Mouse (Mus musculus): ENCODE results near the gene Mycbp. TPM values are rescaled to one million over a fixed set of nuclear protein-coding genes. Genes with fewer than 3 reads are reported as not detected.

The Mycbp gene
- polyA plus RNA-seq, 2 experiments = 16.3 to 61.0 TPM

GRCm38 (mm10) chr4:123949649-123950048 is 45.0 kb downstream of the Mycbp start:
- WGBS (ENCODE audit: insufficient replicate concordance) = 61% methylated on average over 10 of the region's 10 CpGs
- no peaks in the 10 kb centered on the region for H3K9me3 ChIP-seq (ENCODE audit: control insufficient read depth, low read length)
- no peaks in the 10 kb centered on the region for H3K27me3 ChIP-seq (ENCODE audit: control insufficient read depth, insufficient read depth, low read length)
- no peak overlapping the region for H3K4me3 ChIP-seq (ENCODE audit: insufficient read depth in 1 of 2, low read depth in 2 of 2, low read length in 2 of 2)
- H3K4me2 ChIP-seq (ENCODE audit: low read depth) = no peak overlapping the region
- TF ChIP-seq CTCF (IDR thresholded peaks at IDR 0.05; ENCODE audit: low read depth) (no peak), EP300 (IDR thresholded peaks at IDR 0.05; ENCODE audit: low read depth) (no peak)
- DNase-seq (ENCODE audit: low read depth in 3 of 3, low spot score in 3 of 3) (no peak), ATAC-seq (ENCODE audit: insufficient read depth) (no peak)
- H3K4me1 ChIP-seq (replicated peaks; ENCODE audit: control insufficient read depth in 2 of 2, insufficient read depth in 2 of 2, low read length in 1 of 2) = no peaks in the 10 kb centered on the region
- H3K27ac ChIP-seq = no peak overlapping the region
- no peaks in the 10 kb centered on the region for H3K36me3 ChIP-seq (replicated peaks; ENCODE audit: control insufficient read depth, insufficient read depth, low read depth)
- no peak overlapping the region for H3K9ac ChIP-seq (replicated peaks)

- Histone ChIP-seq H3K9me3 (ENCODE audit: control insufficient read depth, low read length) (no peaks in the 10 kb centered on the region), H3K9ac (replicated peaks) (no peak overlapping the region), H3K4me1 (replicated peaks; ENCODE audit: control insufficient read depth in 2 of 2, insufficient read depth in 2 of 2, low read length in 1 of 2) (no peaks in the 10 kb centered on the region), H3K27ac (no peak overlapping the region), H3K36me3 (replicated peaks; ENCODE audit: control insufficient read depth, insufficient read depth, low read depth) (no peaks in the 10 kb centered on the region), H3K27me3 (ENCODE audit: control insufficient read depth, insufficient read depth, low read length) (no peaks in the 10 kb centered on the region; the same call in none of the 2 replicates), H3K4me2 (ENCODE audit: low read depth) (no peak overlapping the region), H3K4me3 (ENCODE audit: insufficient read depth in 1 of 2, low read depth in 2 of 2, low read length in 2 of 2) (no peak overlapping the region)
- ATAC-seq (ENCODE audit: insufficient read depth) (no peak), DNase-seq (ENCODE audit: low read depth in 3 of 3, low spot score in 3 of 3) (no peak)
- WGBS (ENCODE audit: insufficient replicate concordance) = 25% methylated on average over 7 of the region's 8 CpGs
- TF ChIP-seq EP300 (IDR thresholded peaks at IDR 0.05; ENCODE audit: low read depth) (no peak), CTCF (IDR thresholded peaks at IDR 0.05; ENCODE audit: low read depth) (no peak)
Observed at GRCm38 (mm10) chr4:123952059-123952458, 47.4 kb downstream of the Mycbp start.

DNA sequence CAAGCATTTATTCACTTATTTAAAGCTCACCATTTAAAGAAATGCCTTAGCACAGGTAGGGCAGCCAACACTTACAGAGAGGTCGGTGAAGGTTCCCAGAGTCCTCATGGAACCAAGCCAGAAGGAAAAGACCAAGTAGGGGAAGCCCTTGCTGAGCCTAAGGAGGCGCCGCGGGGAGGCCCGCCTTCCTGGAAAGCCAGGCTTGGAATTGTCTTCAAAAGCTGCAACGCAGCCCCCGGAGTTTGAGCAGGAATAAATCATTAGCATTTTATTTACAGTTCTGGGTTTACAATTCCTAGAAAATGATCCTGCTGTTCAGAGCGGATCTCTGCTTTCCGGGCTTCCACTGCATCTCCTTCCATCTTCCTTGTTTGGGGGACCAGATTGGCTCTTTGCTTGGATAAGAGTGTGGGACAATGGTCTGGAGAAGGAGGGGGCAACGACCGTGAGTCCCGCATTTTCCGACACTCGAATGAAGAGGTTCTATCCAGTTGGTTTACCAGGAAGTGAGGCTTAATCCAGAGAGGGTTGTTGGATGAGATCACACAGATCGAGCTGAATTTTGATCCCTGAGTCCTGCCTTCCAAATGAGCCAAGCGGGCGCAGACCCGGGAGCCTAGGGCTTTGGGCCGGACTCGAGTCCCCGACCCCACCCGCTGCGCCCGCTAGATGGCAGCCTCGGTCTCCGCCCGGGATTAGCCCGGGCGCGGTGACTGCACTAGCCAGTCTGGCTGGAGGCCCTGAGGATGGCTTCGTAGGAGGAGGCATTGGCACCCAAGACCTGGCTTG is 52.3 kb downstream of the Mycbp start:
- no peak overlapping the region for H3K9ac ChIP-seq (replicated peaks)
- peaks cover 0 to 5% of the 10 kb centered on the region in 2 experiments; a peak in 1 of 4 replicates for H3K4me1 ChIP-seq (replicated peaks; ENCODE audit: control insufficient read depth in 2 of 2, insufficient read depth in 2 of 2, low read length in 1 of 2)
- DNase-seq (ENCODE audit: low read depth in 3 of 3, low spot score in 3 of 3) (no peak), ATAC-seq (ENCODE audit: insufficient read depth) (peak; percentile 47; the same call in 1 of the 2 replicates)
- no peak overlapping the region for H3K27ac ChIP-seq
- H3K36me3 ChIP-seq (replicated peaks; ENCODE audit: control insufficient read depth, insufficient read depth, low read depth) = no peaks in the 10 kb centered on the region
- no peaks in the 10 kb centered on the region; the same call in none of the 2 replicates for H3K27me3 ChIP-seq (ENCODE audit: control insufficient read depth, insufficient read depth, low read length)
- TF ChIP-seq EP300 (IDR thresholded peaks at IDR 0.05; ENCODE audit: low read depth) (no peak), CTCF (IDR thresholded peaks at IDR 0.05; ENCODE audit: low read depth) (peak; percentile 84)
- H3K4me3 ChIP-seq (ENCODE audit: insufficient read depth in 1 of 2, low read depth in 2 of 2, low read length in 2 of 2) = no peak overlapping the region; a peak in 1 of 4 replicates
- 8% methylated on average over 31 of the region's 31 CpGs for WGBS (ENCODE audit: insufficient replicate concordance)
- no peaks in the 10 kb centered on the region for H3K9me3 ChIP-seq (ENCODE audit: control insufficient read depth, low read length)
- 0 out of 2 replicates have a peak overlapping the region, but pooled peaks have one; percentile 23 for H3K4me2 ChIP-seq (ENCODE audit: low read depth)

DNA sequence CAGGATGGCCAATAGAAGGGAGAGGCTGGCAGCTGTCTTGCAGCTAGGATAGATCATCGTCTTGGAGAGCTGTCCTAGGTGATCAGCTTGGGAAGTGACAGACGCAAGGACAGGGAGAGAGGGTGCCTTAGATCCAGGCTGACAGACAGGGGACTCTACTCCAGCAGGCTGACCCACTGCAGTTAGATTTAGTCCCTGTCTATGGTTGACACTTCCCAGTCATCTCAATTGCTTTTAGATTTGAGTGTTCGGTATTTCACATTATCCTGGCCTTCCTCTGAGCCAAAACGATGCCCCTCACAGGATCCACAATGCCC is 52.8 kb downstream of the Mycbp start:
- no peaks in the 10 kb centered on the region for H3K9me3 ChIP-seq (ENCODE audit: control insufficient read depth, low read length)
- H3K27ac ChIP-seq = no peak overlapping the region
- no peak overlapping the region for H3K4me2 ChIP-seq (ENCODE audit: low read depth)
- no peaks in the 10 kb centered on the region; the same call in none of the 2 replicates for H3K27me3 ChIP-seq (ENCODE audit: control insufficient read depth, insufficient read depth, low read length)
- no peak for TF ChIP-seq CTCF (IDR thresholded peaks at IDR 0.05; ENCODE audit: low read depth)
- no peak for TF ChIP-seq EP300 (IDR thresholded peaks at IDR 0.05; ENCODE audit: low read depth)
- peaks cover 0 to 5% of the 10 kb centered on the region in 2 experiments; a peak in 1 of 4 replicates for H3K4me1 ChIP-seq (replicated peaks; ENCODE audit: control insufficient read depth in 2 of 2, insufficient read depth in 2 of 2, low read length in 1 of 2)
- no peak overlapping the region for H3K4me3 ChIP-seq (ENCODE audit: insufficient read depth in 1 of 2, low read depth in 2 of 2, low read length in 2 of 2)
- 46% methylated on average over 4 of the region's 4 CpGs for WGBS (ENCODE audit: insufficient replicate concordance)
- ATAC-seq (ENCODE audit: insufficient read depth) (no peak), DNase-seq (ENCODE audit: low read depth in 3 of 3, low spot score in 3 of 3) (no peak)
- H3K9ac ChIP-seq (replicated peaks) = no peak overlapping the region
- H3K36me3 ChIP-seq (replicated peaks; ENCODE audit: control insufficient read depth, insufficient read depth, low read depth) = no peaks in the 10 kb centered on the region

- no peak overlapping the region for H3K27ac ChIP-seq
- TF ChIP-seq CTCF (IDR thresholded peaks at IDR 0.05; ENCODE audit: low read depth) (no peak), EP300 (IDR thresholded peaks at IDR 0.05; ENCODE audit: low read depth) (no peak)
- peaks cover 0 to 5% of the 10 kb centered on the region in 2 experiments; a peak in 1 of 4 replicates for H3K4me1 ChIP-seq (replicated peaks; ENCODE audit: control insufficient read depth in 2 of 2, insufficient read depth in 2 of 2, low read length in 1 of 2)
- H3K4me2 ChIP-seq (ENCODE audit: low read depth) = no peak overlapping the region
- no peak overlapping the region for H3K9ac ChIP-seq (replicated peaks)
- no peaks in the 10 kb centered on the region; the same call in none of the 2 replicates for H3K27me3 ChIP-seq (ENCODE audit: control insufficient read depth, insufficient read depth, low read length)
- H3K4me3 ChIP-seq (ENCODE audit: insufficient read depth in 1 of 2, low read depth in 2 of 2, low read length in 2 of 2) = no peak overlapping the region
- ATAC-seq (ENCODE audit: insufficient read depth) (no peak), DNase-seq (ENCODE audit: low read depth in 3 of 3, low spot score in 3 of 3) (no peak)
- WGBS (ENCODE audit: insufficient replicate concordance) = 45% methylated on average over 4 of the region's 4 CpGs
- H3K9me3 ChIP-seq (ENCODE audit: control insufficient read depth, low read length) = no peaks in the 10 kb centered on the region
- no peaks in the 10 kb centered on the region for H3K36me3 ChIP-seq (replicated peaks; ENCODE audit: control insufficient read depth, insufficient read depth, low read depth)
Observed at GRCm38 (mm10) chr4:123957891-123958290, 53.3 kb downstream of the Mycbp start.

All from liver, embryonic 14.5 days (tissue).